Mouse (Mus musculus): ENCODE results near the gene Cish. TPM values are rescaled to one million over a fixed set of nuclear protein-coding genes. Genes with fewer than 3 reads are reported as not detected.

Gene Cish
- total RNA-seq, 2 experiments from 2014 or later: 2.0 to 2.1 TPM

DNA sequence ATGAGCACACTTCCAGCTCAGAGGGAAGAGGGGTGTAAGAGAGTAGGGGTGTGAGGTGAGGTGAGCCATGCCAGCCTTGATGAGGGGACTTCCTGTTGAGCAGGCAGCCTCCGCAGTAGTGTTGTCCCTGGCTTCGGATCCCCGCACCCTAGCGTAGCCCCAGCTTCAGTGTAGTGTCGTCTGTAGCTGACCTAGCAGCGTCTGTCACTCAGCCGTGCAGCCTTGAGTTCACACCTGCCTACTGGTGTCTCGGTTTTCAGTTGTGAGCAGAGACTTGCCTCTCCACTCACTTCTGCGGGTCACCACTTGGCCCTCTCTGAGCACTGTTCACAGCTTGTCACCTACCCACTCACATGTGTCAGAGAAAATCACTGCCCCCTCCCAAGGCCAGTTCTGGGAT, 13.3 kb downstream of the Cish start:
- no peak for ATAC-seq (replicated peaks; ENCODE audit: low FRiP score, poor library complexity, severe bottlenecking)

DNA sequence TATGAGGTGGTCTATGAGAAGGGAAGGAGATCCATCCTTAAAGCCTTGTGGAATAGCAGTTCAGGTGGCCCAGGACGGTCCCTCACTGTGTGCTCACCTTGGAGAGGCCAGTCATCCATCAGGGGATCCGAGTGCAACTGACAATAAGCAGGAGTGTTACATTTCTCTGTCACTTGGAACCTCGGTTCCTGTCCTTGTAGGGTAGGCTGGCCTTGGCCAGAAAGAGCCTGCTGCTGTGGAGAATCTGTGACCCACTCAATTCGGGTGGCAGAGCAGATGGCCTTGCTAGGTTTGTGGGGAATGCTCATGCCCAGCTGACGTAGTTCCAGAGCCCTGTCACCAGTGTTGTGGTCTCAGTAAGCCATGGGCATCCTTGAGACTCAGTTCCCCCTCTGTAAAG, 13.8 kb downstream of the Cish start:
- no peak for ATAC-seq (replicated peaks; ENCODE audit: low FRiP score, poor library complexity, severe bottlenecking)

DNA sequence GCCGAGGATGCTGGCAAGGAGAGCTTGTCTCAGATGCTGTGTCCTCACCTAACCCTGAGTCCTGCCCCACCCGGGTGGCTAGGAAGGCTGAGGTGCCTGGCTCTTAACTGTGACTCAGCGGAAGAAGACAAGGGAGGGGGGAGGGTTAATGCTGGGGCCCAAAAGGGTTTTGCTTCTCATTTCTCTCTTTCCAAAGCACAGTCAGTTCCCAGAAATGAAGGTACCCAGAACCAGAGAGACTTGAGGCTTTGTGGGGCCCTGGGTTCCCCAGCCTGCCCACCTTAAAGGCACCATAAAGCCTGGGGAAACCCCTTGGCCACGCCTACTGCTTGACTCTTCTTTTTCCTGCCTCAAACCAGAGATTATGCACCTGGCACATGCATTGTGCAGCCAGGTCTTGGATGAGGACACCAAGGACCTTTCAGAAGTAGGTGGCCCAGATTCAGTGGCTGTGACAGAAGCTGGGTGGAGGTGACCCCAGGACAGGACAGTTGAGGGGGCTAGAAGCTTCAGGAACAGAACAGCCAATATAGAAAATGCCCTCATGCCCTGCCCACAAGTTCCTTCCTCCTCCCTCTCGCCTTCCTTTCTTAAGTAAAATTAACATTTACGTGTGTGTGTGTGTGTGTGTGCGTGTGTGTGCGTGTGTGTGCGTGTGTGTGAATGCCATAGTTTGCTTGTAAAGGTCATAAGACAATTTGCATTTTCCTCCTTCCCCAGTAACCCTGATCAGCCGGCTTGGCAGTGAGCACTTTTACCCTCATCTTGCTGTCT, 17.2 kb downstream of the Cish start:
- peak; percentile 89 for ATAC-seq (replicated peaks; ENCODE audit: low FRiP score, poor library complexity, severe bottlenecking)

DNA sequence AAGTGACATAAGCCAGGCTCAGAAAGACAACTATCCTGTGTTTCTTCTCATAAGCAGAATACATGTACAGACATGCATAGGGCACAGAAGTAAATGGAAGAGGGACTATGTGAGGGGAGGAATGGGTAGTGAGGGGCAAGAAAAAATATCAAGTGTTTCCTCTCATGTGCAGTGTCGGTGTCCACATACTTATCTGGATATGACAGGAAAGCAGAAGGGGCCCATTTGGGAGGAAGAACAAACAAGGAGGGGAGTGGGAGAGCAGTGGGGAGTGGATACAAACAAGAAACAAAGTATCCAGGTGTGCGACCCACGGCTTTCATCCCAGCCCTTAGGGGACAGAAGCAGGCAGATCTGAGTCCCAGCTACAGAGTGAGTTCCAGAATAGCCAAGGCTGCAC, 18.1 kb downstream of the Cish start:
- no peak for ATAC-seq (replicated peaks; ENCODE audit: low FRiP score, poor library complexity, severe bottlenecking)

DNA sequence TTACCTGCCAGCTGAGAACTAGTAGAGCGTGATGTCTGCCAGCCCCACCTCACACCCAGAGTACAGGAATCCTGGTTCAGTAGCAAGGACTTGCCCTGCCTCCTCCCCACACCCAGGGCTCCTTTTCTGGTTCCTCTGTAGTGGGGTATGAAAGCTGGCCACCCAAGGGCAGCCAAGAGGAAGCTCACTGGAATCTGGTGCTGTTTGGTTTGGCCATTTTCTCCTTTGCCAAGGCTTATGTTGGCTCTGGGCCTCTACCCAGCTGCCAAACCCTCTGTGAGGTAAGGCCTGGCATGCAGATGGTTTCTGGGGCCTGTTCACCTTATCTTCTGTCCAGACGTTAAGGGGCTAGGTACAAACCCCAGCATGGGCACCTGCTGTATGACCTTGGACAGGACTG, 20.0 kb downstream of the Cish start:
- ATAC-seq (replicated peaks; ENCODE audit: low FRiP score, poor library complexity, severe bottlenecking): no peak

DNA sequence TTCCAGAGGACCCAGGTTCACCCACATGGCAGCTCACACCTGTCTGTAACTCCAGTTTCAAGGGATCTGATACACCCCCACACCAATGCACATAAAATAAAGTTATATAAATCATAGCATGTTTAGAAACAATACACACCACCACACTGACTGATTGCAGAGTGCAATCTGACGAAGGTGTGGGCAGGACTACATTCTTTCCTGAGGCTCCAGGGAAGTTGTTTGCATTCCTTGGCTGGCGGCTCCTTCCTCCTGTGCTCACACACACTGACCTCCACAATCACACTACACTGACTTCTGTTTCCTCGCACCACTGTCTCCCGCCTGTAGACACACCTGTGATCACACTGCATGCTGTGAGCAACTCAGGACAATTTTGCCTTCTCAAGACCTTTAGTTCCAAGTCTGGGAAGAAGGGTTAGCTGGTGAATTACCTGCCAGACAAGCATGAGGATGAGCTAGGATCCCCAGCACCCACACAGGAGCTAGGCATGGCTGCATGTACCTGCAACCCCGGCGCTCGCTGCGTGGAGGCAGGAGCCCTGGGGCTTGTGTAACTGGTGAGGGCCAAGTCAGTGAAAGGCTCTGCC, 26.7 kb downstream of the Cish start:
- ATAC-seq (replicated peaks; ENCODE audit: low FRiP score, poor library complexity, severe bottlenecking): no peak

DNA sequence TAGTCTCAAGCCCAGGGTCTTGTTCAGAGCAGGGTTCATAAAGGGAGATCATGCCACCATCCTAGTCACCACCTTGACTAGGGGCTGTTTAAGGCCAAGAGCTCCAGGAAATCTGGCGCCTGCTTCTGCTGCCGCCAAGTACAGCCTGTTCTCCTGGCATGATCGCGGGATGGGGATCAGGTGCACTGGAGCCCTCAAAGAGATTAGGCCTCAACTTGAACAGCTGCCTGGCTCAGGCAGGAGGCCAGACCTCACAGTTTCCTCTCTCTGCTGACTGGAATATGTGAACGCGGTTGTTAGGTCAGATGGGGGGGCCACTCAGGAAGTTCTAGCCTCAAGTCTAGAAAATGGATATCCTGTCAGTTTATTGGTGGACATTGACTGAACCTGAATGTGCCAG, 27.7 kb downstream of the Cish start:
- no peak for ATAC-seq (replicated peaks; ENCODE audit: low FRiP score, poor library complexity, severe bottlenecking)

DNA sequence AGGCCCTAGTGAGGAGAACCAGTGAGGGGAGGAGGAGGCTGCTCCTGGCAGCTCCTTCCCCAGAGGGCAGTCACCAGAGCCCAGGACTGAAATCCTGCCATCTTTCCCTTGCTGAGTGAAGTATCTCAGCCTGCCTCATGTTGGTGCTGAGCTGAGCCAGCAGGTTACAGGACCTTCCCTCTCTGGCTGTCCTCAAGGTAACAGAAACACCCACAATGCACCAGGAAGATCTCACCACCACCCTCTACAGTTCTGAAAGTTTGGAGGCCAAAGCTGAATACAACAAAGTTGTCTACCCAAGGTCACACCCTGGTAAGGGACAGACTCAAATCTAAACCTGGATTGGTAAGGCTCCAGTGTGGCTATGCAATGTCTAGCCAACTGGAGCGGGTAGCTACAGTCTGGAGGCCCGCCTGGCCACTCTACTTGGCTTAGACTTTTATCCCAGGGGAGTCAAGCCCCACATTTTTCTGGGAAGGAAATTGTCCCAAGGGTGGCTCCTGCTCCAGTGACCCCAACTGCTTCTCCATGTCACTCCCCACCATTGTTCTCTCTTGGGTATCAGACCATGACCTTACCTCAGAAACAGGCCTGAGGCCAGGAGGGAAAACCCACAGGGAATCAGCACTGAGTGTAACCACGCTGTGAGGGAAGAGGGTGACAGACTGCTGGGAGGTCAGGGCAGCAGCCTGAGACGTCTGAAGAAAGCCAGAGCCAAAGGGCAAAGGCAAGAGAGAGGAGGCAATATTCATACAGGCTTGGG, 29.2 kb downstream of the Cish start:
- no peak for ATAC-seq (replicated peaks; ENCODE audit: low FRiP score, poor library complexity, severe bottlenecking)

DNA sequence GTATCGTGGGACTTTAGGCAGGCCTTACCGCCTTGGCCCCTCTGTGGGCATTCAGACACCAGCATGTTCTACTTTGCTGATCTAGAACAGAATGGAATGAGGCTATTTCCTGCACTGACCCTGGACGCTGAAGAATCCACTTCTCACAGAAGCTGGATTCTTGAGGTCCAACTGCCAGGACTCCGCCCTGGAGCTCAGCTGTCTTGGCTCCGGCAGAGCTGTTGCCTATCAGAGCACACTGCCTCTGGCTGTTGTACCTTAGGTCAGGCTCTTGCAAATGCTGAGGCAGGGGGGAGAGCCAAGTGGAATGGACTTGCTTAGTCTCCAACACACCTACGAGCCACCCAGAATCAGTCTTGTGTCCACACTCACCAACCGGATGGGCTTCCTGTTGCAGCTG, 30.1 kb downstream of the Cish start:
- no peak for ATAC-seq (replicated peaks; ENCODE audit: low FRiP score, poor library complexity, severe bottlenecking)

DNA sequence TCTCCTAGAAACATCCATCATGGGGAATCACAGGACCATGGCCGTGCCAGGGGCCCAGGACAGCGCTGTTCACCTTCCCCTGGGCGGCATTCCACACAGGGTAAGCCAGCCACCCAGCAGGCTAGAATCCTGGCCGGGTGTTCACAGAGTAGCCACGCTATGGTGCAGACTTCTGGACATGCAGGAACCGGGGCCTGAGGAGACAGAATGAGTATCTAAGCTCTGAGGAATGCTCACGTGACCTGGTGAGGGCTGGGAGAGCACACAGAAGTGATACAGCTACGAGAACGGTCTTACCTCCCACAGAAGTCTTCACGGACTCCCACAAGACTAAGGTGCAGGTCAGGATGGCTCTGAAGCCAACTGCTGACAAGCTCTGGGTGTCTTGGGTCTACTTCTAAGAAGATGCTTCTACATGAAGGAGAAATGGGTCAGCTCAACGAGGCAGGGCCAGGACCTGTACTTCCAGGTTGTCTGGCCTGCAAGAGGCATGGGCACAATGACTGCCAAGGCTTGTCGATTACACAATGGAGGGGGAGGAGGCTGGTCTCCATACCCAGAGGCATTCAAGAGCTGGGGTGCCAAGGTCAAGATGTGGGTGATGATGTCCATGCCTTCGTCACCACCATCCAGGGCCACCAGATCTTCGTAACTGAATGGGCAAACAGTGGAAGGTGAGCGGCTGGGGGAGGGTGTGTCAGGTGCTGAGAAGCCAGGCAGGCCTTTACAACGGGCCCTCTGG, 32.2 kb downstream of the Cish start:
- ATAC-seq (replicated peaks; ENCODE audit: low FRiP score, poor library complexity, severe bottlenecking): no peak

DNA sequence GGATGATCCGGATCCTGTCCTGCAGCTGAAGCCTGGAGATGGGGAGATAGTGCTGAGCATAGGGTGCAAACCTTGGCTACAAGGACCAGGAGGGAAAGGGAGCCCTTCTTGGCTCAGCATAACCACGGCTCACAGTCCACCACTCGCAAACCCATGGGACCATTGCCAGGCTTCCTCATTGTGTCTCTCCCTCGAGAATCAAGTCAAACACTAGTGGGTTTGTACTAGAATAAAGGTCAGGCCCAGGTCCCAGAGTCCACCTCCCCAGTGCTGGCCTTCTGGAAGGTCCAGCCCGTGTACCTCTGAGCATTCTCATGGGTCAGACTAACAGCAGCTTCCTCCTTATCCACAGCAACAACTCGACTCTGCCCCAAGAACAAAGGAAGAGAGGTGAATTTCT, 35.0 kb downstream of the Cish start:
- no peak for ATAC-seq (replicated peaks; ENCODE audit: low FRiP score, poor library complexity, severe bottlenecking)

DNA sequence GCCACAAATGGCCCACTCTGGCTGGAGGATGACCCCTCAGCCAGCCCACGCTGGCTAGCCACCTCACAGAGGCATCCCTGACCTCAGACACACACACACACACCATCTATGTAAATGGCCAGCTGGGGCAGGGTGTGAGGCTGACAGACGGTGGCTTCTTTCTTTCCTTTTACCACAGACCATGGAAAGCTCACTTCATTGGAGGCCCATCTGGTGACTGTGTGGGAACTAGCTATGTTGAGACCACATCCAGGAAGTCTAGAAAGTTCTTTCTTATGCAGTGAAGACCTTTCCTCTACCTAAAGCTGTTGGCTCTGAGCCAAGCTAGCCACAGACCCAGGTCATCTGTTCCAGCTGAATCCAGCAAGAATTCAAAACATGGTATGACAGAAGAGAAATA, 37.9 kb downstream of the Cish start:
- no peak for ATAC-seq (replicated peaks; ENCODE audit: low FRiP score, poor library complexity, severe bottlenecking)

DNA sequence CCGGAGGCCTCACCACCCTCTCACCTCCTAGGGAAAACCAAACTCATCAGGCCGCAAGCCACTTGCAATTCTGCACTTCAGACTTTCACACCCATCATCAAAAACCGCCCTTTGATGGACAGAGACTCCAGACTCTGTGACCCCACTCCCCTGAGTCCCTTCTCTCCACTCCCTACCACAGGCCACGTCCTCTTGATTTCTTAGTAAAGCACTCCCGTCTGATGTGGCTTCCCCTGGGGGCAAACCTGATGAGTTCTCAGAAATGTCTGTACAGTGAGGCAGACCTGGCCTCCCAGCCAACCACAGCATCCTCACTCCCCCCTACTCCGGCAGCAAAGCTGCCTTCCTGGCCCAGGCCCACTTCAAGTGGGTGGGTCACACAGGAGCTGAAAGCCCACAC, 38.5 kb downstream of the Cish start:
- ATAC-seq (replicated peaks; ENCODE audit: low FRiP score, poor library complexity, severe bottlenecking): no peak

DNA sequence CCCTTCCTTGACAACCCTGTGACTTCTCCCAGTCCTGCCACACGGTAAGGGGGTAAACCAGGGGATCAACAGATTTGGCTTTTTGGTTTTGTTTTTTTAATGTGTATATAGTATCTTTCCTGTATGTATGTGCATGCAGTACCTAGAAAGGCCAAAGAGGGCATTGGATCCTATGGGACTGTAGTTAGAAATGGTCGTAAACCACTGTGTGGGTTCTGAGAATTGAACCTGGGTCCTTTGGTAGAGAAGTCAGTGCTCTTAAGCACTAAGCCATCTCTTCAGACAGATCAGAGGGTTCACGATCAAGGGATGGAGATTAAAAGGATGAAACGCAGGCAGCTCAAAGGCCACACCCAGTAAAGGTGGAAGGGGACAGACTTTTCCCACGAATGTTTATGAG, 39.2 kb downstream of the Cish start:
- ATAC-seq (replicated peaks; ENCODE audit: low FRiP score, poor library complexity, severe bottlenecking): no peak

DNA sequence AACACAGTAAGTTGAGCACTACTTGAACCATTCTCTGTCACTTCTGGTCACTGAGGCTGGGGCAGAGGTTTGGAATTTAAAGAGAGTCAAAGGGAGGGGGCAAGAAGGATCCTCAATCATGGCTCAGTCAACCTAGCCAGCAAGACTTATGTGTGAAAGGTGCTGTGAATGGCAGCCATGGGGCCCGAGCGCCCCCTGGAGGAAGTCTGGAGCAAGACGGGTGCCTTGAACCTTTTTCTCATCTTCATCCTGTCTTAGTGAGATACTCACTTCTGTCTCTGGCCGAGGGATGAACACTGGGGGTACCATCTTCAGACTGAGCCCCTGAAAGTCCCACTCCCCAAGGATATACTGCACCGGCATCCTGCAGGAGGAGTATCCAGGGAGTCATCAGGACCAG, 40.1 kb downstream of the Cish start:
- peak; percentile 81 for ATAC-seq (replicated peaks; ENCODE audit: low FRiP score, poor library complexity, severe bottlenecking)

DNA sequence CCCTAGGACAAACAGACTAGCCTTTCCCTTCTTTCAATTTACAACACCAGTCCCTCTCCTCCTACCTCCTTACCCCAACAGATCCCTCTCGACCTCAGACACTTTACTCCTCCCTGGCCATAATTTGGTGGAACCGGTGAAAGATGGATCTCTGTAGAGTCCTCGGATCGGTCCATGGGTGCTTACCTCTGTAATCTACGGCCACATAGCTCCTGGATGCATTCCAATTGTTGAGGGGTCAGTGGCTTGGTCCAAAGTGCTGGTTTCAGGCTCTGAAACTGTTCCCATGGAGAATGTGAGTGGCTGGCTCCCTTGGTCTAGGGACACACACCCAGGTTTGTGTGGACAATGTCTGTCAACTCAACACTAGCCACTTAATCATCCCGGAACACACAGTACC, 40.6 kb downstream of the Cish start:
- no peak for ATAC-seq (replicated peaks; ENCODE audit: low FRiP score, poor library complexity, severe bottlenecking)

DNA sequence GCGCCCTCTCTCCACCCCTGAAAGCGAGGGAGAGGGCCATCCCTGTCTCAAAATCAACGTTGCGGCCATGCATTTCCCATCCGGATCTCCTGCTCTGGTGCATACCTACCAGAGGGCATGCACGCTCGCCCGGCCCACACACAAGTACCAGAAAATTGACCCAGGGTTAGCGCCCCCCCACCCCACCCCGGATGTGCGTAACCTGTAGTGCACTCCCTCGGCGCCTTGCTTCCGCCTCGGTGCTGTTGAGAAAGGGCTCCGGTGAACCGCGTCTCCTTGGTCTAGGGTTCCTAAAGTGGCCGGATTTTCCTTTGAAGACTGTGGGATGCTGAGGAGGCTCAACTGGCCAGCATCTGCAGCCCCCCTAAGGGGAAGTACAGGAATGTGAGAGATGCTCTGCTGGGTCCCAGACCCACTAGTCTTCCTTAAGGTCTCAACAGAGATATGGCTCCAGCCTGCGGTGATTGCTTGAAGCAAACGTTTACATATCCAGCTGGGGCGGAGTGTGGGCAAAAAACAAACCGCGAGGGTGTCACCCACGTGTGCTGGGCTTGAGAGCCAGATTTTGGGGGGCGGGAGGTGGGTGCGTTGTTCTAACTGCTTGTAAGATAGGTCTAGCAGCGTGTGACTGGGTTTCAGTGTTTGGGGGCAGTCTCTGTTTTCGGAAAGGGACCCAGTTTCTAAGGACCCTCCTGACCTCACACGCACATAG, 42.5 kb downstream of the Cish start, which contains the start of gene Hemk1:
TSS of gene Hemk1 (minus strand) at position 179 of the 712 bp plus-strand sequence.
- no peak for ATAC-seq (replicated peaks; ENCODE audit: low FRiP score, poor library complexity, severe bottlenecking)

DNA sequence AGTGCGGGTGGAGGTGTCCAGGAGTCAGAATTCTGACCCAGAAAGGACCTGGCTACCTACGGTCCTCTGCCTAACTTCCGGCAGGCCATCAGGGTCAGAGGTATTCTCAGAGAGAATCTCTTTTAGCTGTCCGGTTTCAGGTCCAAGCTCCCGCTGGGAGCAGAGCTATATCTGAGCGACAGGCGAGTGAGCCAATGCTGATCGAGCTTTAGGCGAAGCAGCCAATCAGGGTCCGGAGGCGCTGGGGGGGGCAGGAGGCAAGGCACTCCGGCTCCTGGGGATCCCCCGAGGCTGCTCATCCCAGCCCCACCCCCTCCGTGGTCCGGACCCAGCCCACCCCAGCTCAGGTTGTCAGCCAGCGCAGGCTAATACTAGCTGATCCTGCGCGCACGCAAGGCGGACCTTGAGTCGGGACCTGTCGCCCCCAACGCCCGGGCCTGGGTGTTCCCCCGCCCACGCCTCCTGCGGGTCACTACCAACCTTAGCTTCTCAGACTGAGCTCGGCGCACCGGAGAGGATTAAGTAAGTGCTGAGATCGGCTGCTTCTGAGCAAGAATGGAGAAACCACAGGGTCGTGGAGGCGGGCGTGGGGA, 44.5 kb downstream of the Cish start, which contains the start of gene 6430571L13Rik:
TSS of gene 6430571L13Rik (plus strand) at position 336 of the 593 bp plus-strand sequence.
- ATAC-seq (replicated peaks; ENCODE audit: low FRiP score, poor library complexity, severe bottlenecking): no peak; the same call in 1 of the 2 replicates

Data from erythroblast, adult 5-6 weeks (primary cell).